Mouse (Mus musculus) 416B (cell line): ENCODE results near the gene Sema4f.

Source experiments
- DNase-seq: peaks from one replicate; pipeline ENCODE4 v3.0.0; 2011; ENCODE audit warnings: low read depth

Sema4f gene

GRCm38 (mm10) chr6:82868476-82868875 is 71.1 kb downstream of the Sema4f start:
- peak; percentile 59 for DNase-seq

GRCm38 (mm10) chr6:82863380-82863874 is 76.1 kb downstream of the Sema4f start:
- peak; percentile 96 for DNase-seq

DNA sequence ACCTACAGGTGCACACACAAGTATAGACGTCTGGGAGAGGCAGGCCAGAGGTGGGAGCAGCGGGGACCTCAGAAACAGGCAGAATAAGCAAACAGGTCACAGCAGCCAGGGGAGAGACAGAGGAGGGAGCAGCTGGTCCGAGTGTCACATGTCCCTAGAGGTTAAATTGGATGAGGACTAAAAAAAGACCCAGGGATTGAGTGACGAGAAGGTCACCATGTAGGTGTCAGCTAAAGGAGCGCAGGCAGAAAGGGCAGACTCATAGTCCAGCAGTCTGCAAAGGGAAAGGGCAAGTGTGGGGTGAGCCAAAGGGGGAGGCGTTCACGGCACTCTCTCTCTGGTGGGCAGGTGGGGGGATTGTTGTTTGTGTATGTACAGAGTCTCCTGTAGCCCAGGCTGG is 77.1 kb downstream of the Sema4f start:
- no peak for DNase-seq

DNA sequence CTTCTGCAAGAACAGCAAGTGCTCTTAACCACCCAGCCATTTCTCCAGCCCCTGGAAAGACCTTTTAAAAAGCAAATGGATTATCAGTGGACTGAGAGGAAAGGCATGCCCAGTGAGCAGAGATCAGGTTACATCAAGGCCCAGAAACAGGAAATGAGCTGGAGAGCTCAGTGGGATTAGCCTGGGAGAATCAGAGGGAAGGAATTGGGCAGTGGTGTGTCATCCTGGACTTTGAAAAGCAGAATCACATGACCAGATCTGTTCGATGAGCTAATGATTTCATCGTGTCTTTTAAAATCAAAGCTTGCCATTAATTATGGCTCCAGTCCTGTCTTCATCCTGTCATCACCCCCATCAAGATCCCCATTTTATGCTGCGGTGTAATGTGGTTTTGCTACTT is 77.5 kb downstream of the Sema4f start:
- DNase-seq = no peak
